Mouse (Mus musculus): ENCODE measurements at regions not wholly inside any gene's neighbourhood (a gene's known extent, or its start where the extent isn't known, plus 50 kb on each side); places are given as distances from the start of the nearest gene placed in this dataset.

- no peak for TF ChIP-seq CTCF (IDR thresholded peaks at IDR 0.05; ENCODE audit: extremely low read depth, insufficient read depth, low read length)
- TF ChIP-seq POLR2A (IDR thresholded peaks at IDR 0.05; ENCODE audit: extremely low read depth, insufficient read depth, low read length), result no peak
Measured at GRCm38 (mm10) chr16:21305859-21306258, 101.3 kb downstream of the Ephb3 start.
